Mouse (Mus musculus) right cerebral cortex, adult 2 months (tissue): ENCODE measurements around the gene Sbno1.
A peak's percentile ranks its signal among the peaks of the same experiment; 100 is the strongest.
"Not testable (repeated sequence)": the region's sequence is repeated elsewhere in the genome, so short reads cannot be mapped to it uniquely, and the experiment has no call there.

Experiments used
- DNase-seq, 2 experiments: peaks; one replicate each; pipeline ENCODE4 v3.0.0; 2021 to 2022; ENCODE audit warnings: low spot score in 2 of 2

Gene Sbno1

GRCm38 (mm10) chr5:124376401-124376800 is 49.4 kb downstream of the Sbno1 start:
- no peak for DNase-seq

GRCm38 (mm10) chr5:124374298-124374697 is 51.5 kb downstream of the Sbno1 start:
- no peak for DNase-seq

- DNase-seq: no peak
Measured at GRCm38 (mm10) chr5:124366721-124367120, 59.1 kb downstream of the Sbno1 start.

GRCm38 (mm10) chr5:124365754-124366153 is 60.0 kb downstream of the Sbno1 start:
- no peak for DNase-seq

- DNase-seq: no peak
Measured at GRCm38 (mm10) chr5:124364173-124364918, 61.5 kb downstream of the Sbno1 start.

GRCm38 (mm10) chr5:124362982-124363381 is 62.8 kb downstream of the Sbno1 start, which contains the start of gene Cdk2ap1:
TSS of gene Cdk2ap1 (minus strand) at chr5:124363082.
- DNase-seq: not testable (repeated sequence)

- no peak for DNase-seq
Measured at GRCm38 (mm10) chr5:124359641-124360040, 66.2 kb downstream of the Sbno1 start.

- no peak for DNase-seq
Measured at GRCm38 (mm10) chr5:124356695-124357094, 69.1 kb downstream of the Sbno1 start.

- DNase-seq: no peak
Measured at GRCm38 (mm10) chr5:124355425-124355959, 70.3 kb downstream of the Sbno1 start.

GRCm38 (mm10) chr5:124354574-124355424 is 71.0 kb downstream of the Sbno1 start:
- peak in 1 of 2 experiments; percentile 41 for DNase-seq

GRCm38 (mm10) chr5:124353726-124354547 is 71.9 kb downstream of the Sbno1 start:
- DNase-seq: peak in 1 of 2 experiments; percentile 49

GRCm38 (mm10) chr5:124353011-124353725 is 72.6 kb downstream of the Sbno1 start:
- DNase-seq: no peak

- peak; percentile 59 to 72 for DNase-seq
Measured at GRCm38 (mm10) chr5:124352141-124352920, 73.5 kb downstream of the Sbno1 start.

- no peak for DNase-seq
Measured at GRCm38 (mm10) chr5:124351604-124352003, 74.2 kb downstream of the Sbno1 start.

GRCm38 (mm10) chr5:124351111-124351560 is 74.7 kb downstream of the Sbno1 start:
- peak; percentile 71 to 82 for DNase-seq

- no peak for DNase-seq
Measured at GRCm38 (mm10) chr5:124350350-124350749, 75.5 kb downstream of the Sbno1 start.

GRCm38 (mm10) chr5:124349196-124349595 is 76.6 kb downstream of the Sbno1 start:
- DNase-seq: no peak

GRCm38 (mm10) chr5:124342897-124343296 is 82.9 kb downstream of the Sbno1 start:
- no peak for DNase-seq

GRCm38 (mm10) chr5:124341753-124342339 is 84.0 kb downstream of the Sbno1 start:
- not testable (repeated sequence) for DNase-seq

GRCm38 (mm10) chr5:124338791-124339190 is 87.0 kb downstream of the Sbno1 start:
- DNase-seq: no peak
